Mouse (Mus musculus): ENCODE measurements at regions not wholly inside any gene's neighbourhood (a gene's known extent, or its start where the extent isn't known, plus 50 kb on each side); places are given as distances from the start of the nearest gene placed in this dataset.

GRCm38 (mm10) chr5:77783953-77784352 lies 376.1 kb upstream of the Igfbp7 start:
- TF ChIP-seq CTCF (IDR thresholded peaks at IDR 0.05) (no peak), EP300 (IDR thresholded peaks at IDR 0.05; ENCODE audit: insufficient read depth, low read depth, low read length) (no peak), POLR2A (IDR thresholded peaks at IDR 0.05; ENCODE audit: insufficient read depth, low read depth, low read length) (no peak)

Measured in heart, adult 2 months (tissue).